Mouse (Mus musculus): ENCODE data around the gene Tbc1d4. TPM values are rescaled to one million over a fixed set of nuclear protein-coding genes. Genes with fewer than 3 reads are reported as not detected.
A peak's percentile ranks its signal among the peaks of the same experiment; 100 is the strongest.

The Tbc1d4 gene
- polyA plus RNA-seq, 1 experiment from 2014 or later = 20.5 TPM

- Histone ChIP-seq H3K4me1 (ENCODE audit: control insufficient read depth in 2 of 2, insufficient read depth in 2 of 2, low read length in 2 of 2) (peaks cover 7 to 17% of the 10 kb centered on the region in 2 experiments), H3K27me3 (ENCODE audit: control insufficient read depth, insufficient read depth, low read length) (no peaks in the 10 kb centered on the region), H3K4me2 (ENCODE audit: low read length) (0 out of 2 replicates have a peak overlapping the region, but pooled peaks have one; percentile 39), H3K9me3 (ENCODE audit: control insufficient read depth, low read length) (no peaks in the 10 kb centered on the region), H3K9ac (ENCODE audit: low read length) (no peak overlapping the region), H3K36me3 (ENCODE audit: control insufficient read depth, insufficient read depth, low read length) (peaks cover 7% of the 10 kb centered on the region), H3K4me3 (ENCODE audit: control insufficient read depth in 1 of 2, insufficient read depth in 1 of 2, low read depth in 1 of 2, low read length in 2 of 2) (no peak overlapping the region), H3K27ac (replicated peaks in 1 of 2; ENCODE audit: control insufficient read depth in 1 of 2, insufficient read depth in 1 of 2, low read depth in 2 of 2, low read length in 2 of 2) (0 out of 4 replicates have a peak overlapping the region, but pooled peaks of 1 of the 2 experiments have one; percentile 1)
- ATAC-seq (ENCODE audit: insufficient number of reproducible peaks, insufficient read depth, low FRiP score, low read depth) = no peak
- 88% methylated on average over 7 of the region's 7 CpGs for WGBS
Measured at GRCm38 (mm10) chr14:101509759-101510158, 99.2 kb downstream of the Tbc1d4 start.

DNA sequence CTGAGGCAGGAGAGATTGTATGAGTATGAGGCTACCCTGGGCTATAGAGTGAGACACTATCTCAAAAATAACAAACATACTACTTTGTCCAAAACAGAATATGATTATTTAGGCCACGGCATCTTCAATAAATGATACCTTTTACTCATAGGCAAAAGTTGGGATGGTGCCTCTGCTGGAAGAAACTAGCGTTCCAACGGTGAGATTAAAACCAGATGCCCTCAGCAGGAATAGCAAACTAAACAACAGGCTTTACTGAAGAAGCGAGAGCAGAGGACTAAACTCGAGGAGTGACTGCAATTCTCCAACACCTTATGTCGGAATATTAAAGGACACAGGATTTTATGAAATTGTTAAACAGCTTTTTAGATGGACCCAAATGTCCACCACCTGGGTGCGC, 101.0 kb downstream of the Tbc1d4 start:
- Histone ChIP-seq H3K4me2 (ENCODE audit: low read length) (no peak overlapping the region), H3K27me3 (ENCODE audit: control insufficient read depth, insufficient read depth, low read length) (no peaks in the 10 kb centered on the region), H3K4me3 (ENCODE audit: control insufficient read depth in 1 of 2, insufficient read depth in 1 of 2, low read depth in 1 of 2, low read length in 2 of 2) (no peak overlapping the region), H3K36me3 (ENCODE audit: control insufficient read depth, insufficient read depth, low read length) (peaks cover 7% of the 10 kb centered on the region), H3K27ac (replicated peaks in 1 of 2; ENCODE audit: control insufficient read depth in 1 of 2, insufficient read depth in 1 of 2, low read depth in 2 of 2, low read length in 2 of 2) (no peak overlapping the region), H3K4me1 (ENCODE audit: control insufficient read depth in 2 of 2, insufficient read depth in 2 of 2, low read length in 2 of 2) (peaks cover 5 to 10% of the 10 kb centered on the region in 2 experiments; a peak in 3 of 4 replicates), H3K9me3 (ENCODE audit: control insufficient read depth, low read length) (no peaks in the 10 kb centered on the region), H3K9ac (ENCODE audit: low read length) (no peak overlapping the region)
- ATAC-seq (ENCODE audit: insufficient number of reproducible peaks, insufficient read depth, low FRiP score, low read depth) = no peak
- whole genome bisulfite sequencing = 70% methylated on average over 7 of the region's 7 CpGs

GRCm38 (mm10) chr14:101507146-101507545, 101.8 kb downstream of the Tbc1d4 start:
- no peak for ATAC-seq (ENCODE audit: insufficient number of reproducible peaks, insufficient read depth, low FRiP score, low read depth)
- Histone ChIP-seq H3K36me3 (ENCODE audit: control insufficient read depth, insufficient read depth, low read length) (peaks cover 7% of the 10 kb centered on the region), H3K4me3 (ENCODE audit: control insufficient read depth in 1 of 2, insufficient read depth in 1 of 2, low read depth in 1 of 2, low read length in 2 of 2) (no peak overlapping the region), H3K27ac (replicated peaks in 1 of 2; ENCODE audit: control insufficient read depth in 1 of 2, insufficient read depth in 1 of 2, low read depth in 2 of 2, low read length in 2 of 2) (no peak overlapping the region), H3K4me1 (ENCODE audit: control insufficient read depth in 2 of 2, insufficient read depth in 2 of 2, low read length in 2 of 2) (peaks cover 3 to 10% of the 10 kb centered on the region in 2 experiments; a peak in 2 of 4 replicates), H3K4me2 (ENCODE audit: low read length) (no peak overlapping the region), H3K9ac (ENCODE audit: low read length) (no peak overlapping the region), H3K27me3 (ENCODE audit: control insufficient read depth, insufficient read depth, low read length) (no peaks in the 10 kb centered on the region), H3K9me3 (ENCODE audit: control insufficient read depth, low read length) (no peaks in the 10 kb centered on the region)
- 79% methylated on average over 17 of the region's 17 CpGs for WGBS

- Histone ChIP-seq H3K9me3 (ENCODE audit: control insufficient read depth, low read length) (no peaks in the 10 kb centered on the region), H3K9ac (ENCODE audit: low read length) (no peak overlapping the region), H3K4me1 (ENCODE audit: control insufficient read depth in 2 of 2, insufficient read depth in 2 of 2, low read length in 2 of 2) (peaks cover 3 to 4% of the 10 kb centered on the region in 2 experiments; a peak in 2 of 4 replicates), H3K27me3 (ENCODE audit: control insufficient read depth, insufficient read depth, low read length) (no peaks in the 10 kb centered on the region), H3K4me3 (ENCODE audit: control insufficient read depth in 1 of 2, insufficient read depth in 1 of 2, low read depth in 1 of 2, low read length in 2 of 2) (no peak overlapping the region), H3K4me2 (ENCODE audit: low read length) (no peak overlapping the region), H3K27ac (replicated peaks in 1 of 2; ENCODE audit: control insufficient read depth in 1 of 2, insufficient read depth in 1 of 2, low read depth in 2 of 2, low read length in 2 of 2) (no peak overlapping the region), H3K36me3 (ENCODE audit: control insufficient read depth, insufficient read depth, low read length) (peaks cover 7% of the 10 kb centered on the region)
- ATAC-seq (ENCODE audit: insufficient number of reproducible peaks, insufficient read depth, low FRiP score, low read depth) = no peak
Measured at GRCm38 (mm10) chr14:101505805-101506204, 103.2 kb downstream of the Tbc1d4 start.

DNA sequence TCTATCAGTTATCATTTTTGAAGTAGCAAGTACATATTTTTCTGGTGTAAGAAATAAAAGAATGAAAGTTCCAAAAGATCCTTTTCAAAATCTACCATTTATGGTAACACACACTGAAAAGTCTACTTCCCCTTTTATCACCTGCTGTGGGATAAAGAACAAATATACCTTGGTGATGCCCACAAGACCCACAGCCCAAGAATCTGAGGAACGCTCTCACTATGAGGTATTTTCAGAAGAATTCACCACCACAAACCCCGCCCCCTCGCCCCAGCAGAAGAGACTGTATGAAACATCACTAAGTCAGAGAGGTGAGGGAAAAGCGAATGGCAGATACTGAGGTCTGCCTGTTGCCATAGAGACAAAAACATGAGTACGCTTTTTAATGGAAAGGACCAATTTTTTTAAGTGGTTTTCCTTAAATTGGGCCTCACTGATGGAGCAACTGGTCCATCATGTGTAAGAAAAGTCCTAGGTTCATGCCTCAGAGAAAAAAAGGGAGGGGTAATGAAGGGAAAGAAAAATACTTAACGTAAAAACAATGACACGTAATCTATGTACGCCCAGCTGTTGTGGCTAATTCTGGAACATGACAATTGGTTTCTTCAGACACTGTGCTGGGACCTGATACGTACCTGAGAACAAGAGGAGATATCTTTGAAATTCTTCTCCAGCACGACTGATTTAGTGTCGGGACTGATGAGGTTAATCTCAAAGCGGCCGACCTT, 104.4 kb downstream of the Tbc1d4 start:
- Histone ChIP-seq H3K27ac (replicated peaks in 1 of 2; ENCODE audit: control insufficient read depth in 1 of 2, insufficient read depth in 1 of 2, low read depth in 2 of 2, low read length in 2 of 2) (no peak overlapping the region), H3K36me3 (ENCODE audit: control insufficient read depth, insufficient read depth, low read length) (peaks cover 7% of the 10 kb centered on the region), H3K4me1 (ENCODE audit: control insufficient read depth in 2 of 2, insufficient read depth in 2 of 2, low read length in 2 of 2) (peaks cover 0 to 3% of the 10 kb centered on the region in 2 experiments; a peak in 1 of 4 replicates), H3K27me3 (ENCODE audit: control insufficient read depth, insufficient read depth, low read length) (no peaks in the 10 kb centered on the region), H3K4me3 (ENCODE audit: control insufficient read depth in 1 of 2, insufficient read depth in 1 of 2, low read depth in 1 of 2, low read length in 2 of 2) (no peak overlapping the region), H3K4me2 (ENCODE audit: low read length) (no peak overlapping the region), H3K9ac (ENCODE audit: low read length) (no peak overlapping the region), H3K9me3 (ENCODE audit: control insufficient read depth, low read length) (no peaks in the 10 kb centered on the region)
- WGBS = 76% methylated on average over 13 of the region's 13 CpGs
- ATAC-seq (ENCODE audit: insufficient number of reproducible peaks, insufficient read depth, low FRiP score, low read depth) = no peak

GRCm38 (mm10) chr14:101503168-101503961, 105.6 kb downstream of the Tbc1d4 start:
- no peak overlapping the region; a peak in 1 of 4 replicates for H3K27ac ChIP-seq (replicated peaks in 1 of 2; ENCODE audit: control insufficient read depth in 1 of 2, insufficient read depth in 1 of 2, low read depth in 2 of 2, low read length in 2 of 2)
- no peak for ATAC-seq (ENCODE audit: insufficient number of reproducible peaks, insufficient read depth, low FRiP score, low read depth)
- WGBS = 82% methylated on average over 3 of the region's 3 CpGs

GRCm38 (mm10) chr14:101501868-101502267, 107.1 kb downstream of the Tbc1d4 start:
- no peak for ATAC-seq (ENCODE audit: insufficient number of reproducible peaks, insufficient read depth, low FRiP score, low read depth)
- Histone ChIP-seq H3K4me3 (ENCODE audit: control insufficient read depth in 1 of 2, insufficient read depth in 1 of 2, low read depth in 1 of 2, low read length in 2 of 2) (no peak overlapping the region), H3K27ac (replicated peaks in 1 of 2; ENCODE audit: control insufficient read depth in 1 of 2, insufficient read depth in 1 of 2, low read depth in 2 of 2, low read length in 2 of 2) (peak overlapping the region in 1 of 2 experiments; percentile 27; a peak in 1 of 4 replicates), H3K27me3 (ENCODE audit: control insufficient read depth, insufficient read depth, low read length) (no peaks in the 10 kb centered on the region), H3K36me3 (ENCODE audit: control insufficient read depth, insufficient read depth, low read length) (peaks cover 6% of the 10 kb centered on the region), H3K4me2 (ENCODE audit: low read length) (no peak overlapping the region), H3K9ac (ENCODE audit: low read length) (no peak overlapping the region), H3K9me3 (ENCODE audit: control insufficient read depth, low read length) (no peaks in the 10 kb centered on the region), H3K4me1 (ENCODE audit: control insufficient read depth in 2 of 2, insufficient read depth in 2 of 2, low read length in 2 of 2) (peaks cover 0 to 3% of the 10 kb centered on the region in 2 experiments; a peak in 1 of 4 replicates)
- WGBS = 85% methylated on average over 6 of the region's 6 CpGs

More at GRCm38 (mm10) chr14:101503168-101503961, 105.6 kb downstream of the Tbc1d4 start:
- Histone ChIP-seq H3K9me3 (ENCODE audit: control insufficient read depth, low read length) (no peaks in the 10 kb centered on the region), H3K36me3 (ENCODE audit: control insufficient read depth, insufficient read depth, low read length) (peaks cover 11% of the 10 kb centered on the region), H3K27me3 (ENCODE audit: control insufficient read depth, insufficient read depth, low read length) (no peaks in the 10 kb centered on the region), H3K4me2 (ENCODE audit: low read length) (no peak overlapping the region), H3K4me3 (ENCODE audit: control insufficient read depth in 1 of 2, insufficient read depth in 1 of 2, low read depth in 1 of 2, low read length in 2 of 2) (no peak overlapping the region), H3K4me1 (ENCODE audit: control insufficient read depth in 2 of 2, insufficient read depth in 2 of 2, low read length in 2 of 2) (peaks cover 0 to 3% of the 10 kb centered on the region in 2 experiments; a peak in 1 of 4 replicates), H3K9ac (ENCODE audit: low read length) (no peak overlapping the region)

All from heart, embryonic 14.5 days (tissue).